Mouse (Mus musculus): ENCODE measurements at regions not wholly inside any gene's neighbourhood (a gene's known extent, or its start where the extent isn't known, plus 50 kb on each side); places are given as distances from the start of the nearest gene placed in this dataset.

GRCm38 (mm10) chr1:73541371-73541770 is 525.7 kb upstream of the Tnp1 start:
- DNase-seq (ENCODE audit: low spot score), result no peak

- DNase-seq (ENCODE audit: low spot score), result no peak
These were observed 522.7 kb upstream of the Tnp1 start for GRCm38 (mm10) chr1:73538420-73538871.

GRCm38 (mm10) chr1:73535726-73536265 is 520.1 kb upstream of the Tnp1 start:
- DNase-seq (ENCODE audit: low spot score), result no peak

- no peak for DNase-seq (ENCODE audit: low spot score)
These were observed 517.8 kb upstream of the Tnp1 start for GRCm38 (mm10) chr1:73533526-73533925.

- DNase-seq (ENCODE audit: low spot score), result no peak
These were observed 516.6 kb upstream of the Tnp1 start for GRCm38 (mm10) chr1:73532316-73532715.

GRCm38 (mm10) chr1:73531831-73532230 is 516.1 kb upstream of the Tnp1 start:
- DNase-seq (ENCODE audit: low spot score), result no peak

- no peak for DNase-seq (ENCODE audit: low spot score)
These were observed 514.6 kb upstream of the Tnp1 start for GRCm38 (mm10) chr1:73530326-73530725.

GRCm38 (mm10) chr1:73528623-73529022 is 512.9 kb upstream of the Tnp1 start:
- no peak for DNase-seq (ENCODE audit: low spot score)

GRCm38 (mm10) chr1:73516441-73516840 is 500.7 kb upstream of the Tnp1 start:
- no peak for DNase-seq (ENCODE audit: low spot score)

- no peak for DNase-seq (ENCODE audit: low spot score)
These were observed 500.1 kb upstream of the Tnp1 start for GRCm38 (mm10) chr1:73515781-73516180.

- DNase-seq (ENCODE audit: low spot score), result peak; percentile 29
These were observed 498.1 kb upstream of the Tnp1 start for GRCm38 (mm10) chr1:73513822-73514221.

GRCm38 (mm10) chr1:73512836-73513235 is 497.1 kb upstream of the Tnp1 start:
- DNase-seq (ENCODE audit: low spot score), result no peak

- DNase-seq (ENCODE audit: low spot score), result no peak
These were observed 491.5 kb upstream of the Tnp1 start for GRCm38 (mm10) chr1:73507071-73507754.

- no peak for DNase-seq (ENCODE audit: low spot score)
These were observed 487.9 kb upstream of the Tnp1 start for GRCm38 (mm10) chr1:73503611-73504010.

GRCm38 (mm10) chr1:73500671-73501070 is 485.0 kb upstream of the Tnp1 start:
- DNase-seq (ENCODE audit: low spot score), result no peak

- no peak for DNase-seq (ENCODE audit: low spot score)
These were observed 480.5 kb upstream of the Tnp1 start for GRCm38 (mm10) chr1:73495971-73496749.

- DNase-seq (ENCODE audit: low spot score), result no peak
These were observed 466.2 kb upstream of the Tnp1 start for GRCm38 (mm10) chr1:73481956-73482355.

GRCm38 (mm10) chr1:73479349-73479920 is 463.7 kb upstream of the Tnp1 start:
- no peak for DNase-seq (ENCODE audit: low spot score)

GRCm38 (mm10) chr1:73460598-73460997 is 444.9 kb upstream of the Tnp1 start:
- peak; percentile 2 for DNase-seq (ENCODE audit: low spot score)

- no peak for DNase-seq (ENCODE audit: low spot score)
These were observed 444.2 kb upstream of the Tnp1 start for GRCm38 (mm10) chr1:73459754-73460534.

- no peak for DNase-seq (ENCODE audit: low spot score)
These were observed 441.6 kb upstream of the Tnp1 start for GRCm38 (mm10) chr1:73457261-73457660.

Data from retina, embryonic 14.5 days (tissue).